Mouse (Mus musculus): ENCODE data around the gene Mrps33. TPM values are rescaled to one million over a fixed set of nuclear protein-coding genes. Genes with fewer than 3 reads are reported as not detected.

Mrps33 gene
- total and polyA plus RNA-seq, 3 experiments = 8.9 to 75.4 (median 40.6) TPM

- H3K27me3 ChIP-seq (ENCODE audit: insufficient read depth, low read length) = peaks cover 14% of the 10 kb centered on the region; the same call in 1 of the 2 replicates
- ATAC-seq (ENCODE audit: extremely low read depth, insufficient number of reproducible peaks, low FRiP score, poor library complexity, severe bottlenecking) (no peak), DNase-seq (ENCODE audit: low spot score) (no peak)
- no peak for TF ChIP-seq GATA2 (IDR thresholded peaks at IDR 0.05; ENCODE audit: borderline replicate concordance, low read depth, low read length)
- H3K36me3 ChIP-seq (replicated peaks) = no peaks in the 10 kb centered on the region
- H3K4me1 ChIP-seq (ENCODE audit: insufficient read depth, low read depth, low read length) = no peaks in the 10 kb centered on the region
- no peak overlapping the region for H3K4me3 ChIP-seq (ENCODE audit: low read depth, low read length)
- H3K9me3 ChIP-seq (replicated peaks) = no peaks in the 10 kb centered on the region
Measured at GRCm38 (mm10) chr6:39775029-39775428, 35.8 kb downstream of the Mrps33 start.

GRCm38 (mm10) chr6:39757229-39757628, 53.6 kb downstream of the Mrps33 start:
- H3K9me3 ChIP-seq (replicated peaks) = no peaks in the 10 kb centered on the region
- peaks cover 12% of the 10 kb centered on the region for H3K27me3 ChIP-seq (ENCODE audit: insufficient read depth, low read length)
- no peak for TF ChIP-seq GATA1 (IDR thresholded peaks at IDR 0.05; ENCODE audit: borderline replicate concordance, low read length)
- no peak for TF ChIP-seq GATA2 (IDR thresholded peaks at IDR 0.05; ENCODE audit: borderline replicate concordance, low read depth, low read length)
- no peak for TF ChIP-seq CTCF (IDR thresholded peaks at IDR 0.05; ENCODE audit: low read depth, low read length)
- no peak for TF ChIP-seq POLR2AphosphoS5 (IDR thresholded peaks at IDR 0.05; ENCODE audit: insufficient replicate concordance, low read depth, low read length)
- TF ChIP-seq TAL1 (conservative IDR thresholded peaks at IDR 0.05; ENCODE audit: low read depth, low read length) = no peak
- H3K36me3 ChIP-seq (replicated peaks) = no peaks in the 10 kb centered on the region
- H3K4me1 ChIP-seq (ENCODE audit: insufficient read depth, low read depth, low read length) = no peaks in the 10 kb centered on the region
- H3K4me3 ChIP-seq (ENCODE audit: low read depth, low read length) = no peak overlapping the region
- DNase-seq (ENCODE audit: low spot score) (no peak), ATAC-seq (ENCODE audit: extremely low read depth, insufficient number of reproducible peaks, low FRiP score, poor library complexity, severe bottlenecking) (no peak)

Other genes with a start within 250 kb of the Mrps33 start
- gene Adck2, start 237.1 kb downstream of the Mrps33 start, total RNA-seq (2014; fragmentation: Nextera tagmentation) = 6.8 and 10.0 TPM in 2 replicates
- gene Adck2, start 237.1 kb downstream of the Mrps33 start, total RNA-seq (2017) = 5.3 and 9.8 TPM in 2 replicates
- 10.6 and 12.1 TPM in 2 replicates for gene Adck2, start 237.1 kb downstream of the Mrps33 start, polyA plus RNA-seq (2012)
- gene Gm42420, start 225.2 kb downstream of the Mrps33 start, total RNA-seq (2014; fragmentation: Nextera tagmentation) = not detected in 2 replicates
- 0.27 TPM in 1 of 2 replicates, not detected in the other for gene Gm42420, start 225.2 kb downstream of the Mrps33 start, total RNA-seq (2017)
- gene Gm42420, start 225.2 kb downstream of the Mrps33 start, polyA plus RNA-seq (2012) = not detected in 2 replicates
- 18.2 and 22.0 TPM in 2 replicates for gene Ndufb2, start 218.4 kb downstream of the Mrps33 start, total RNA-seq (2014; fragmentation: Nextera tagmentation)
- gene Ndufb2, start 218.4 kb downstream of the Mrps33 start, total RNA-seq (2017) = 76.2 and 78.6 TPM in 2 replicates
- 155 and 244 TPM in 2 replicates for gene Ndufb2, start 218.4 kb downstream of the Mrps33 start, polyA plus RNA-seq (2012)
- gene Braf, start 85.5 kb downstream of the Mrps33 start, total RNA-seq (2014; fragmentation: Nextera tagmentation) = 42.5 and 45.4 TPM in 2 replicates
- 10.4 and 12.7 TPM in 2 replicates for gene Braf, start 85.5 kb downstream of the Mrps33 start, total RNA-seq (2017)
- gene Braf, start 85.5 kb downstream of the Mrps33 start, polyA plus RNA-seq (2012) = 1.6 and 1.9 TPM in 2 replicates
- not detected in 2 replicates for gene Tmem178b, start 62.3 kb upstream of the Mrps33 start, total RNA-seq (2014; fragmentation: Nextera tagmentation)
- 0.12 and 0.16 TPM in 2 replicates for gene Tmem178b, start 62.3 kb upstream of the Mrps33 start, total RNA-seq (2017)
- gene Tmem178b, start 62.3 kb upstream of the Mrps33 start, polyA plus RNA-seq (2012) = not detected in 2 replicates

All from G1E (cell line).